Mouse (Mus musculus) midbrain, embryonic 10.5 days (tissue): Measurements from ENCODE around the gene Tecta. TPM values are rescaled to one million over a fixed set of nuclear protein-coding genes. Genes with fewer than 3 reads are reported as not detected.

ENCODE experiments used
- DNase-seq: peaks from one replicate; pipeline ENCODE4 v3.0.0-alpha.2; 2017; ENCODE audit warnings: low spot score
- H3K27ac ChIP-seq: fragments of 300-500 bp; sonication (generic); replicated peaks from 2 replicates; pipeline ENCODE4 v1.5.1; 2016; ENCODE audit warnings: mild to moderate bottlenecking
- H3K27me3 ChIP-seq: fragments of 300-500 bp; sonication (generic); 2 replicates; pipeline ENCODE4 v1.6.1; 2016; ENCODE audit warnings: low read depth, mild to moderate bottlenecking; ENCODE audit not compliant: poor library complexity, severe bottlenecking
- H3K36me3 ChIP-seq: fragments of 300-500 bp; sonication (generic); 2 replicates; pipeline ENCODE4 v1.6.1; 2016; ENCODE audit warnings: mild to moderate bottlenecking, moderate library complexity
- H3K4me1 ChIP-seq: fragments of 300-500 bp; sonication (generic); 2 replicates; pipeline ENCODE4 v1.6.1; 2016
- H3K4me3 ChIP-seq: fragments of 300-500 bp; sonication (generic); 2 replicates; pipeline ENCODE4 v1.5.1; 2016; ENCODE audit warnings: mild to moderate bottlenecking, moderate library complexity
- H3K9me3 ChIP-seq: fragments of 300-500 bp; sonication (generic); replicated peaks from 2 replicates; pipeline ENCODE4 v1.6.1; 2016; ENCODE audit warnings: mild to moderate bottlenecking
- WGBS: fragments of 180-500 bp; shearing (Covaris S2); methylation state at CpG from one replicate; pipeline ENCODE4 v1.1.7; 2016; 5-methylcytosine and 5-hydroxymethylcytosine counted together
- polyA plus RNA-seq: library from polyadenylated mRNA; unstranded; fragments of >200 nt; fragmentation: Nextera tagmentation; extraction: Ambion mirVana; gene quantifications from 2 replicates; pipeline ENCODE4 v1.2.1, GENCODE M21; 2016

The Tecta gene
- polyA plus RNA-seq, 1 experiment from 2014 or later = 0.54 TPM

- DNase-seq = no peak
- no peak overlapping the region for H3K4me3 ChIP-seq
- WGBS = 88% methylated on average over 8 of the region's 8 CpGs
- no peaks in the 10 kb centered on the region for H3K4me1 ChIP-seq
- H3K36me3 ChIP-seq = no peaks in the 10 kb centered on the region
- H3K27ac ChIP-seq = no peak overlapping the region
- no peaks in the 10 kb centered on the region for H3K27me3 ChIP-seq
- no peaks in the 10 kb centered on the region for H3K9me3 ChIP-seq
These were observed 16.9 kb downstream of the Tecta start for GRCm38 (mm10) chr9:42382628-42383347.

- WGBS = 81% methylated on average over 5 of the region's 5 CpGs
- no peak overlapping the region for H3K27ac ChIP-seq
- no peak for DNase-seq
- H3K27me3 ChIP-seq = no peaks in the 10 kb centered on the region
- H3K4me3 ChIP-seq = no peak overlapping the region
- H3K4me1 ChIP-seq = no peaks in the 10 kb centered on the region
- no peaks in the 10 kb centered on the region for H3K36me3 ChIP-seq
- no peaks in the 10 kb centered on the region for H3K9me3 ChIP-seq
These were observed 17.7 kb downstream of the Tecta start for GRCm38 (mm10) chr9:42382063-42382462.

- DNase-seq = no peak
- no peak overlapping the region for H3K4me3 ChIP-seq
- H3K9me3 ChIP-seq = no peaks in the 10 kb centered on the region
- no peaks in the 10 kb centered on the region for H3K4me1 ChIP-seq
- WGBS = 83% methylated on average over 4 of the region's 4 CpGs
- no peaks in the 10 kb centered on the region for H3K36me3 ChIP-seq
- no peaks in the 10 kb centered on the region for H3K27me3 ChIP-seq
- no peak overlapping the region for H3K27ac ChIP-seq
These were observed 21.7 kb downstream of the Tecta start for GRCm38 (mm10) chr9:42378071-42378470.

GRCm38 (mm10) chr9:42377656-42378055 lies 22.1 kb downstream of the Tecta start:
- 95% methylated on average over 15 of the region's 15 CpGs for whole genome bisulfite sequencing
- no peak for DNase-seq
- H3K36me3 ChIP-seq = no peaks in the 10 kb centered on the region

GRCm38 (mm10) chr9:42371670-42372368 lies 27.9 kb downstream of the Tecta start:
- Histone ChIP-seq H3K4me3 (no peak overlapping the region), H3K9me3 (no peaks in the 10 kb centered on the region), H3K27ac (no peak overlapping the region), H3K27me3 (no peaks in the 10 kb centered on the region), H3K4me1 (no peaks in the 10 kb centered on the region), H3K36me3 (no peaks in the 10 kb centered on the region)
- no peak for DNase-seq
- WGBS = 87% methylated on average over 6 of the region's 6 CpGs

More at GRCm38 (mm10) chr9:42377656-42378055, 22.1 kb downstream of the Tecta start:
- no peaks in the 10 kb centered on the region for H3K4me1 ChIP-seq
- no peak overlapping the region for H3K27ac ChIP-seq
- no peaks in the 10 kb centered on the region for H3K27me3 ChIP-seq
- no peak overlapping the region for H3K4me3 ChIP-seq
- no peaks in the 10 kb centered on the region for H3K9me3 ChIP-seq

GRCm38 (mm10) chr9:42357585-42357984 lies 42.1 kb downstream of the Tecta start:
- H3K27me3 ChIP-seq = no peaks in the 10 kb centered on the region
- WGBS = 84% methylated on average over 4 of the region's 4 CpGs
- no peak for DNase-seq
- H3K27ac ChIP-seq = no peak overlapping the region
- H3K4me3 ChIP-seq = no peak overlapping the region
- no peaks in the 10 kb centered on the region for H3K36me3 ChIP-seq
- no peaks in the 10 kb centered on the region for H3K9me3 ChIP-seq
- no peaks in the 10 kb centered on the region for H3K4me1 ChIP-seq

- Histone ChIP-seq H3K4me3 (no peak overlapping the region), H3K27me3 (no peaks in the 10 kb centered on the region)
- WGBS = 89% methylated on average over 1 of the region's 1 CpGs
These were observed 44.9 kb downstream of the Tecta start for GRCm38 (mm10) chr9:42354871-42355270.

GRCm38 (mm10) chr9:42349791-42350190 lies 49.9 kb downstream of the Tecta start:
- Histone ChIP-seq H3K4me3 (no peak overlapping the region), H3K27ac (no peak overlapping the region), H3K9me3 (no peaks in the 10 kb centered on the region), H3K27me3 (no peaks in the 10 kb centered on the region), H3K36me3 (no peaks in the 10 kb centered on the region), H3K4me1 (peaks cover 6% of the 10 kb centered on the region; the same call in 1 of the 2 replicates)
- 81% methylated on average over 7 of the region's 7 CpGs for WGBS
- DNase-seq = no peak

More at GRCm38 (mm10) chr9:42354871-42355270, 44.9 kb downstream of the Tecta start:
- Histone ChIP-seq H3K27ac (no peak overlapping the region), H3K36me3 (no peaks in the 10 kb centered on the region), H3K4me1 (peaks cover under 1% of the 10 kb centered on the region; the same call in 1 of the 2 replicates), H3K9me3 (no peaks in the 10 kb centered on the region)
- DNase-seq = no peak

GRCm38 (mm10) chr9:42346297-42346696 lies 53.4 kb downstream of the Tecta start:
- no peaks in the 10 kb centered on the region for H3K27me3 ChIP-seq
- H3K36me3 ChIP-seq = no peaks in the 10 kb centered on the region
- DNase-seq = no peak
- H3K4me3 ChIP-seq = no peak overlapping the region
- no peak overlapping the region for H3K27ac ChIP-seq
- H3K4me1 ChIP-seq = peaks cover 6% of the 10 kb centered on the region; the same call in 1 of the 2 replicates
- H3K9me3 ChIP-seq = no peaks in the 10 kb centered on the region

- Histone ChIP-seq H3K4me3 (no peak overlapping the region), H3K4me1 (peaks cover 9% of the 10 kb centered on the region), H3K9me3 (no peaks in the 10 kb centered on the region), H3K27me3 (no peaks in the 10 kb centered on the region), H3K27ac (0 out of 2 replicates have a peak overlapping the region, but pooled peaks have one; percentile 23), H3K36me3 (no peaks in the 10 kb centered on the region)
- WGBS = 78% methylated on average over 4 of the region's 4 CpGs
- no peak for DNase-seq
These were observed 60.6 kb downstream of the Tecta start for GRCm38 (mm10) chr9:42339151-42339550.

GRCm38 (mm10) chr9:42337026-42337425 lies 62.7 kb downstream of the Tecta start:
- 89% methylated on average over 13 of the region's 13 CpGs for WGBS
- DNase-seq = no peak
- Histone ChIP-seq H3K4me3 (no peak overlapping the region), H3K27me3 (no peaks in the 10 kb centered on the region), H3K9me3 (no peaks in the 10 kb centered on the region), H3K4me1 (peaks cover 9% of the 10 kb centered on the region), H3K27ac (no peak overlapping the region), H3K36me3 (no peaks in the 10 kb centered on the region)

- Histone ChIP-seq H3K9me3 (no peaks in the 10 kb centered on the region), H3K36me3 (no peaks in the 10 kb centered on the region), H3K4me3 (no peak overlapping the region), H3K27me3 (no peaks in the 10 kb centered on the region), H3K4me1 (peaks cover 9% of the 10 kb centered on the region), H3K27ac (no peak overlapping the region)
- no peak for DNase-seq
- WGBS = 94% methylated on average over 1 of the region's 1 CpGs
These were observed 63.2 kb downstream of the Tecta start for GRCm38 (mm10) chr9:42336575-42336974.

GRCm38 (mm10) chr9:42334885-42335284 lies 64.8 kb downstream of the Tecta start:
- no peak overlapping the region for H3K4me3 ChIP-seq
- no peaks in the 10 kb centered on the region for H3K36me3 ChIP-seq
- no peaks in the 10 kb centered on the region for H3K27me3 ChIP-seq
- H3K4me1 ChIP-seq = peaks cover 9% of the 10 kb centered on the region
- H3K27ac ChIP-seq = no peak overlapping the region
- H3K9me3 ChIP-seq = no peaks in the 10 kb centered on the region
- DNase-seq = no peak
- WGBS = 96% methylated on average over 3 of the region's 3 CpGs
